Mouse (Mus musculus) CH12.LX (cell line): ENCODE data around the gene Snap25. TPM values are rescaled to one million over a fixed set of nuclear protein-coding genes. Genes with fewer than 3 reads are reported as not detected.

ENCODE experiments used
- DNase-seq: peaks from one replicate; pipeline ENCODE4 v3.0.0-alpha.2; 2013; ENCODE audit errors: extremely low read depth
- H3K27ac ChIP-seq: 2 replicates; pipeline ENCODE4 v1.5.1; 2012; ENCODE audit warnings: low read depth, mild to moderate bottlenecking, control low read depth, moderate library complexity; ENCODE audit not compliant: insufficient read depth
- H3K27me3 ChIP-seq: replicated peaks from 2 replicates; pipeline ENCODE3; 2012; ENCODE audit warnings: inconsistent platforms
- H3K36me3 ChIP-seq, 2 experiments: replicated peaks in 1 of 2; 2 replicates each; pipeline versions ENCODE3 to v1.6.1; 2012; ENCODE audit warnings: inconsistent platforms in 1 of 2, low read length in 1 of 2, mild to moderate bottlenecking in 1 of 2, mixed read lengths in 1 of 2, moderate library complexity in 1 of 2; ENCODE audit not compliant: control insufficient read depth in 1 of 2, insufficient read depth in 1 of 2
- H3K4me1 ChIP-seq, 2 experiments: 2 replicates each; pipeline ENCODE4 v1.6.1; 2012; ENCODE audit warnings: inconsistent platforms in 1 of 2, moderate library complexity in 1 of 2; ENCODE audit not compliant: insufficient read depth in 2 of 2, control insufficient read depth in 1 of 2
- H3K4me2 ChIP-seq: 2 replicates; pipeline ENCODE4 v1.6.1; 2012; ENCODE audit warnings: low read depth, mild to moderate bottlenecking, control low read depth; ENCODE audit not compliant: poor library complexity, insufficient read depth, severe bottlenecking
- H3K4me3 ChIP-seq, 3 experiments: fragments of 150-350 bp in 1 of 3; sonication (generic) in 1 of 3; replicated peaks in 1 of 3; 2 replicates each; pipeline versions ENCODE3 to v1.5.1; 2011 to 2012; ENCODE audit warnings: low read depth in 2 of 3, low read length in 2 of 3, mild to moderate bottlenecking in 2 of 3, moderate library complexity in 2 of 3, control low read depth in 1 of 3, improper control_type of control experiment in 1 of 3, inconsistent platforms in 1 of 3, mixed read lengths in 1 of 3; ENCODE audit not compliant: poor library complexity in 1 of 3
- H3K79me2 ChIP-seq: replicated peaks from 2 replicates; pipeline ENCODE4 v1.6.1; 2012; ENCODE audit warnings: mild to moderate bottlenecking, moderate library complexity; ENCODE audit not compliant: control insufficient read depth, poor library complexity, insufficient read depth, severe bottlenecking; ENCODE audit errors: extremely low read depth
- H3K9ac ChIP-seq: 2 replicates; pipeline ENCODE4 v1.6.1; 2012; ENCODE audit warnings: low read depth, mild to moderate bottlenecking, control low read depth, moderate library complexity; ENCODE audit not compliant: insufficient read depth
- H3K9me3 ChIP-seq: replicated peaks from 2 replicates; pipeline ENCODE3; 2012; ENCODE audit warnings: low read length, inconsistent platforms, mixed read lengths
- JUND ChIP-seq: conservative IDR thresholded peaks from 2 replicates; pipeline ENCODE4 v1.6.1; 2011; ENCODE audit warnings: low read depth, low read length, improper control_type of control experiment
- MAX ChIP-seq: IDR thresholded peaks from 2 replicates; pipeline ENCODE4 v1.6.1; 2011; ENCODE audit warnings: low read length, improper control_type of control experiment
- NELFE ChIP-seq: IDR thresholded peaks from 2 replicates; pipeline ENCODE4 v1.6.1; 2011; ENCODE audit warnings: low read depth, low read length, improper control_type of control experiment
- SMC3 ChIP-seq: IDR thresholded peaks from 2 replicates; pipeline ENCODE4 v1.6.1; 2011; ENCODE audit warnings: low read depth, low read length, improper control_type of control experiment
- TBP ChIP-seq: conservative IDR thresholded peaks from 2 replicates; pipeline ENCODE4 v1.6.1; 2011; ENCODE audit warnings: low read depth, low read length, improper control_type of control experiment
- TCF12 ChIP-seq: IDR thresholded peaks from 2 replicates; pipeline ENCODE4 v1.6.1; 2014; ENCODE audit warnings: low read depth, mild to moderate bottlenecking, inconsistent platforms, low read length, improper control_type of control experiment
- ZC3H11A ChIP-seq: IDR thresholded peaks from 2 replicates; pipeline ENCODE4 v1.6.1; 2012; ENCODE audit warnings: low read depth, mild to moderate bottlenecking, inconsistent platforms, low read length, improper control_type of control experiment
- ZMIZ1 ChIP-seq: IDR thresholded peaks from 2 replicates; pipeline ENCODE4 v1.6.1; 2012; ENCODE audit warnings: low read depth, mild to moderate bottlenecking, inconsistent platforms, low read length, improper control_type of control experiment
- dilution Hi-C: fragments of 300-500 bp; cut with MboI; formaldehyde crosslinking; loops from 2 replicates; pipeline ENCODE4 v1.14.3; 2020; ENCODE audit warnings: low sequenced_read_pairs; ENCODE audit not compliant: extremely low pct_unique_long_range_greater_than_20kb, extremely low pct_ligation_motif_present
- in situ Hi-C: fragments of 300-500 bp; cut with MboI; formaldehyde crosslinking; loops from 3 replicates; pipeline ENCODE4 v1.14.3; 2019; ENCODE audit warnings: low sequenced_read_pairs, low pct_ligation_motif_present, low pct_unique_long_range_greater_than_20kb, mixed read lengths
- polyA plus RNA-seq: library from polyadenylated mRNA; unstranded; fragments of >175 nt; gene quantifications from 2 replicates; pipeline ENCODE4 v1.2.1, GENCODE M21; 2012; ENCODE audit warnings: low read depth; ENCODE audit not compliant: insufficient read length
- total RNA-seq, 2 experiments: library from RNA; depleted of rRNA; stranded (reverse); fragments of 300-350 nt in 1 of 2; fragments of >200 nt in 1 of 2; gene quantifications; 2 replicates each; pipeline ENCODE4 v1.2.3; 2012 to 2014

The Snap25 gene
- total and polyA plus RNA-seq, 3 experiments = 0.11 TPM; not detected in 2

- H3K27me3 ChIP-seq = no peaks in the 10 kb centered on the region
- H3K9ac ChIP-seq = no peak overlapping the region
- DNase-seq = no peak
- no peaks in the 10 kb centered on the region for H3K36me3 ChIP-seq
- in situ Hi-C loops (no loop called here), dilution Hi-C loops (no loop called here)
- peaks cover 9% of the 10 kb centered on the region for H3K9me3 ChIP-seq
- TF ChIP-seq TBP = no peak
- no peak for TF ChIP-seq JUND
- H3K79me2 ChIP-seq = no peaks in the 10 kb centered on the region
- H3K4me2 ChIP-seq = no peak overlapping the region
- no peak overlapping the region for H3K4me3 ChIP-seq
- no peaks in the 10 kb centered on the region for H3K4me1 ChIP-seq
- no peak overlapping the region for H3K27ac ChIP-seq
These were observed 25.9 kb upstream of the Snap25 start for GRCm38 (mm10) chr2:136687316-136687715.

- no peak overlapping the region for H3K4me2 ChIP-seq
- H3K9ac ChIP-seq = no peak overlapping the region
- in situ Hi-C loops = no loop called here
- DNase-seq = no peak
- no peak for TF ChIP-seq SMC3
- TF ChIP-seq ZC3H11A = no peak
- TF ChIP-seq ZMIZ1 = no peak
- TF ChIP-seq TCF12 = no peak
- no peak for TF ChIP-seq MAX
- H3K27ac ChIP-seq = no peak overlapping the region
- no peaks in the 10 kb centered on the region for H3K4me1 ChIP-seq
- no peaks in the 10 kb centered on the region for H3K27me3 ChIP-seq
- dilution Hi-C loops = no loop called here
- peaks cover 2% of the 10 kb centered on the region for H3K9me3 ChIP-seq
- no peaks in the 10 kb centered on the region for H3K79me2 ChIP-seq
- H3K4me3 ChIP-seq = no peak overlapping the region
- no peaks in the 10 kb centered on the region for H3K36me3 ChIP-seq
These were observed 23.8 kb upstream of the Snap25 start for GRCm38 (mm10) chr2:136689476-136689875.

- no peak for DNase-seq
- Histone ChIP-seq H3K4me1 (no peaks in the 10 kb centered on the region), H3K4me2 (no peak overlapping the region), H3K9ac (no peak overlapping the region), H3K79me2 (no peaks in the 10 kb centered on the region), H3K4me3 (no peak overlapping the region), H3K9me3 (peaks cover 2% of the 10 kb centered on the region), H3K27ac (no peak overlapping the region), H3K36me3 (no peaks in the 10 kb centered on the region), H3K27me3 (no peaks in the 10 kb centered on the region)
- dilution Hi-C loops (no loop called here), in situ Hi-C loops (no loop called here)
- no peak for TF ChIP-seq NELFE
These were observed 21.6 kb upstream of the Snap25 start for GRCm38 (mm10) chr2:136691681-136692080.
